Mouse (Mus musculus) liver, embryonic 14.5 days (tissue): ENCODE measurements around the gene Sik3.

Experiments used
- CTCF ChIP-seq: IDR thresholded peaks from 2 replicates; pipeline ENCODE4 v1.5.1; 2016; ENCODE audit warnings: antibody characterized with exemption, low read depth, control low read depth
- EP300 ChIP-seq: IDR thresholded peaks from 2 replicates; pipeline ENCODE4 v1.6.1; 2016; ENCODE audit warnings: antibody characterized with exemption, low read depth

- TF ChIP-seq CTCF (no peak), EP300 (no peak)
Measured at GRCm38 (mm10) chr9:46118844-46119385, 106.3 kb downstream of the Sik3 start.
